Mouse (Mus musculus): ENCODE results near the gene Ptgfrn.

The Ptgfrn gene

DNA sequence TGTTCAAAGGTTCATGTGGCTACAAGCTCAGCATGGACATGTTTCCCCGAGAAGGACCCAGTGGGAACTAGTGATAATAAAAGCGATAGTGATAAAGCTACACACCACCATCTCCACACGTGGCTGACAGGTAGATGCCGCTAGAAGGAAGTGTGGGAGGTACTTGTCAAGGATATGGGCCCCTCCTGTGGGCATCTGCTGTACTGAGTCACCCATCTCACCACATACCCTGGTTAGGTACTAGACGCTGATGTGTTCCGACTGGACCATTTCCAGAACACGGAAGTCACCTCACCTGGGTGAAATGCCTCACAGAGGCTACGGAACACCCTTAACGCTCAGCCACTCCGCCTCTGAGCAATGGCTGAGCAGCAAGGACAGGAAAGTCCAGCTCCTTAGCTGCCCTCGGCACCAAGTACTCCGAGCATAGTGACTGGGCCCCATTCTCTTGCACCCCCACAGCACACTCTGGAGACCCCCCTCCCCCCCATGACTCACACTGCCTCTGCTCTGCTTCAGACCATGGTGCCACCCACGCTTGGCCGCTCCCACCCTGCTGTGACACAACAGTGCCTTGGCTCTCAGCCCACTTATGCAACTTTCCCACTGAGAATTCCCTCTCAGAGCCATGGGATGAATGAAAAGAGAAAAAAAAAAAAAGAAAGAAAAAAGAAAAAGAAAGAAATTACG lies 62.3 kb downstream of the Ptgfrn start:
- in situ Hi-C loops (cut with MboI; ENCODE audit: unreplicated experiment in 2 of 2) = no loop called here

DNA sequence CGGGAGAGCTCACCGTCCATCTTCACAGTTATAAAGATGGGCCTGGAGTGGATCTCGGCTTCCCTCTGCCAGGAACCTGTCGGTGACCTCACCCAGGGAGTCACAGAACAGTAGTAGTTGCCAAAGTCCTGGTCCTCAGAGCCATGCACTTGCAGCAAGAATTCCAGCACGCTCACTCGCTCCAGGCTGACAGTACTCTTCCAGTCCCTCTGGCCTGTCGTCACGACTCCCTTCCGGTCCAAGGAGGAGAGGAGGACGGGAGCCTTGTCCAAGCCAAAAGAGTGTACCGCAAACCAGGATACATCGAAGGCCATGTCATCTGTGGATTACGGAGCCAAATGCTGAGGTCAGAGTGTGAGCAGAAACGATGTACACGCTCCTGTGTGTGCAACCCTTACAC lies 64.6 kb downstream of the Ptgfrn start:
- in situ Hi-C loops (cut with MboI; ENCODE audit: unreplicated experiment in 2 of 2) = no loop called here

DNA sequence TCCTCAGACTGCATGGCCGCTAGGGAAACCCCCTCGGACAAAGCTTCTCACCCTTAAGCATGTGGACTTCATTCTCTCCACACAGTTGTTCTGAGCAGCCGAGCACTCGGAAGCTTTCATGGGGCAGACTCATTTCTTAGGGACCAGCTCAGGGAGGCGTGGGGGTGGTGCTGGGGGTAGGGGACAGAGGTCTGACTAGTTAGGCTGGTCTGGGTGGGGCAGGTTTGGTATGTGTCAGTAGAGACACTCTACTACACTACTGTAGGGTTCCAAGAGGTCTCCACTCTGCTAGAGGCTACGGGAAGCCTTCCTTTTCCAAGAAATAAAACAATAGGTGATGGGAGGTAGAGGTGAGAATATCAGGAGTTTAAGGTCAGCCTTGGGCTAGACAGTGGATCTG lies 65.4 kb downstream of the Ptgfrn start:
- in situ Hi-C loops (cut with MboI; ENCODE audit: unreplicated experiment in 2 of 2) = no loop called here

DNA sequence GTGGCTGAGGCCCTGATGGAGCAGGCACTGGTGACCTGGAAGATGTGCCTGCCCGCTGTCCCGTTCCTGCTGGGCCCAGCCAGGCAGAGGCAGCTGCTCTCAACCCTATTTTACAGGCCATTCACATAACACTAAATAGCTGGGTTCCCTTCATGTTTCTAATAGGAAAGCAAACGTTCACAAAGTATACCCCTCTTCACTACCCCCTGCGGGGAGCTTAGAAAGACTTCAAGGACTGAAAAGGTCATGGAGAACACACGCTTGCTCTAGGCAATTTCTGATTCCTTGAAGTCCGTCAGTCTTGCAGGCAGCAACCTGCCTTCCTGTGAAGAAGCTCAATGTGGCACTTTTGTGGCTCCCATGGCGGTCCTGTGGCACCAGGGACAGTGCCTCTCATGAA lies 68.1 kb downstream of the Ptgfrn start:
- in situ Hi-C loops (cut with MboI; ENCODE audit: unreplicated experiment in 2 of 2) = no loop called here

DNA sequence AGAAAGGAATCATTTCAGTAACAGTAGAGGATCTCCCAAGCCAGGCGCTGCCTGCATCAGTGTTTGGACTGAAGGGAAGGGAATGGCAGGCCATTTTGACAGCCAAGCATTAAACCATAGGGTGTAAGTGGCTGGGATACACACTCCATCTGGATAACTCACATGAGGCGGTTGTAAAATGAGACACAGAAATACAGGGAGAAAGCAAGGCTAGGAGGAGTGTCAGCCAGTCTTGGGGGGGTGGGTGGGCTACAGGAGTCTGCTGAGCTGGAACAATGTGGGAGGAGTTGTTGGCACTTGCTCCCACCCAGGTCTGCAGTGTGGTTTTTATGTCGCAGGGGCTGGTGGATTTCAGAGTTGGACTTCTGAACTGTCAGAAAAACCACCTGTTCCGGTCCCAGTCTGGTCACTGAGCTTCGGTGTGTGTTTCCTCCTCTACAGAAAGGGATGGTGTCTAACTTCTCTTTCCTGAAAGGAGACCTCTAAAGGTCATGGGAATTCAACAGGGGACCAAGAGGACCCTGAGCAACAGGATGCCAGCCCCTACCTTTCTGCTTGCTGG lies 72.0 kb downstream of the Ptgfrn start:
- in situ Hi-C loops (cut with MboI; ENCODE audit: unreplicated experiment in 2 of 2) = no loop called here

DNA sequence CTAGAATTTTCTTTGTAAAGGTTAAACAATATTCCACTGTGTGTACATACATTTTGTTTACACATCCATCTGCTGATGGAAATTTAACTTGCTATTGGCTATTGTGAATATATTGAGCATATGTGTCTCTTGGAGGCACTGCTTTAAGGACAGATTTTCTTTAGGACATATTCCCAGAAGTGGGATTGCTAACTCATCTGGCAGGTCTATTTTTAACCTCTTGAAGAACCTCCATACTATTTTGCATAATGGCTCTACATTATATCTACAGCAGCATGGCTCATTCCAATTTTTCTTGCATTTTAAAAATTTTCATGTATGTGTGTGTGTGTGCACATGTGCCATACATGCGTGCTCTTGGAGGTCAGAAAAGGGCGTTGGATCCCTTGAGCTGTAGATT lies 74.1 kb downstream of the Ptgfrn start:
- in situ Hi-C loops (cut with MboI; ENCODE audit: unreplicated experiment in 2 of 2) = no loop called here

DNA sequence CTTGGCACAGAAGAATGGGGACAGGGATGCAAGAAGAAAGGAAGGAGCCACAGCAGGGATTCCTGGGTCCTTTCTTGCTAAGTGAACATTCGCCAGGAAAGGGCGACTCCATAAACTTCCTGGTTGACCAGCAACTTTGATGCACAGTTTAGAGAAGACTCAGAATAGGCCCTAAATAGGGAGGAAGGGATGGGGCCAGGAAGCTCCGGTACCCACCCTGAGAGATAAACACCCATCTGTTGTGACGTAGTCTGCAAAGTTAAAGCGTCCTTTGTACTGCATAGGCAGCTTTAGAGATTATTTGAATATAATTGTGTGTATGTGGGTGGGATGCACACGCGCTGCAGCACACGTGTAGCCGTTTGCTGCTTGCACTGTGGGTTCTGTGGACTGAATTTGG lies 75.6 kb downstream of the Ptgfrn start:
- in situ Hi-C loops (cut with MboI; ENCODE audit: unreplicated experiment in 2 of 2) = no loop called here

DNA sequence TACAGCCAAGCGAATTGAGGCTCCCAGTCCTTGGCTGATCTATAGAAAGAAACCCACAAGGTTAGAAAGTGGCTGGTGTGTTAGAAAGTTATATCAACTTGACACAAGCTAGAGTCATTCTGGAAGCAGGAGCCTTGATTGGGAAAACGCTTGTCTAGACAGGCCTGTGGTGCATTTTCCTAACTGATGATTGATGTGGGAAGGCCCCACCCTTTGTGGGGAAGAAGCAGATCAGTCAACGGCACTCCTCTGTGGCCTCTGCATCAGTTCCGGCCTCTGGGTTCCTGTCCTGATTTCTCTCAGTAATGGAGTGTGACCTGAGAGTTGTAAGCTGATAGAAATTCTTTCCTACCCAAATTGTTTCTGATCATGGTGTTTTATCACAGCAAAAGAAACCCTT lies 76.4 kb downstream of the Ptgfrn start:
- in situ Hi-C loops (cut with MboI; ENCODE audit: unreplicated experiment in 2 of 2) = no loop called here

DNA sequence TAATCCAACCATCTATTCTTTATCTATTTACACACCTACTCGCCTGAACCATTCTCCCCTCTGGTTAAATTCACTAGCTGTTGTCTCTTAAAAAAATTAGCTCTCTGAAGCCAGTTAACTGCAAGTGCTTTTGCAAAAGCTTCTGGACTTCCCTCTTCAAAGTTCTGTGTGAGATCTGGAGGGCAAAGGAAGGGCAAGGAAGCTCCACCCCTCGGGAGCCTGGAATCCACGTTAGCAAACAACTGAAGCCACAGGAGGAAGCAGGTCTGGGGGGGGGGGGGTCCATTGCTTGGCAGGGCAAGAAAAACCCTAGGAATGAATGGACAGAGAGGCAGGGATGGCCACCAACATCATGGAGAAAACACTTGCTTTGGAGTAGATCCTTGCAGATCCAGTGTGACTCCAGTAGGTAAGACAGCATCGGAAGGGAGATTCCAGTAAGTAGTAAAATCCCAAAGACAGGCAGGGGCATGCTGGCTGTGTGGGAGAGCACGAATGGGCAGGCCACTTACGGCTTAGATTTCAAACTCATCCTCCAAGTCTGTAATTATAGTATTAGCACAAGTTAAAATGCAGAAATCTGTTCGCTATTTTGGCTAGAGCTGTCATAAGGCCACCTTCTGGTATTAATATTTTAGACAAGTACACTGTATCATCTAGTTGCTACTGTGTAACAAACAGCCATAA lies 78.5 kb downstream of the Ptgfrn start:
- in situ Hi-C loops (cut with MboI; ENCODE audit: unreplicated experiment in 2 of 2) = no loop called here

DNA sequence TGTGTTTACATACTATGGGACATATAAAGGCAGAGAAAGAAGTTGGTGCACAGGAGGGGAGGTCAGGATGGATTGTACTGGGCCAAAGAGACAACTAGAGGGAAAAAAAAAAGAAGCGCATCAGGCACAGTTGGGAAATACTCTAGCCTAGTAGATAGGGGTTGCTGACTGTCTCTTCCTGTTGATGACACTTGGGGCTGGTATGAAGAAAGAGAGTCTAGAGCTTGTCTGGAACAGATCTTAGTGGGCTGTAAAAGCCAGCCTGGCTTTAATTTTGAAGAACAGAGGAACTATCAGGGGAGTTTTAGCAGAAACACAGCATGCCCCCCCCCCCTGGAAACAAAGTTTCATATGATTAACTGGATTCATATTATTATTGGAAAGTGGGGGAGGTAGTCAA lies 79.4 kb downstream of the Ptgfrn start:
- in situ Hi-C loops (cut with MboI; ENCODE audit: unreplicated experiment in 2 of 2) = no loop called here

DNA sequence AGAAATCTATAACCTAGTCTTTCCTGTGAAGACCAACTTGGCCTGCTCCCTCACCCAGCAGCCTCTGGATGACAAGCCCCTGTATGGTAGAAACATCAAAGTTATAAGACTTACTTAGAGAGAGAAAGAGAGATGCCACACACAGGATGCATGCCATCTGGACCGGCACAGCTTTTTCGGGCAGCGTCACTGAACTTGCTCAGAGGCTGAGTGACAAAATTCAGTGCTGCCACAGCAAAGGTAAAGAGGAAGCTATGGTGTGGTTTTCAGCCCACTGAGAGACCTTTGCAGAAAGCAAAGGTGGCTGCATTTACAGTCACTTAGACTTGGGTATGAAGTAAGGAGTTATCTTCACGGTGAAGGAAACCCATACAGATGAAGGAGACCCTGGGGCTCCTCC lies 80.7 kb downstream of the Ptgfrn start, which contains the start of gene Cd101:
TSS of gene Cd101 (minus strand) at position 218 of the 400 bp plus-strand sequence.
- in situ Hi-C loops (cut with MboI; ENCODE audit: unreplicated experiment in 2 of 2) = no loop called here

DNA sequence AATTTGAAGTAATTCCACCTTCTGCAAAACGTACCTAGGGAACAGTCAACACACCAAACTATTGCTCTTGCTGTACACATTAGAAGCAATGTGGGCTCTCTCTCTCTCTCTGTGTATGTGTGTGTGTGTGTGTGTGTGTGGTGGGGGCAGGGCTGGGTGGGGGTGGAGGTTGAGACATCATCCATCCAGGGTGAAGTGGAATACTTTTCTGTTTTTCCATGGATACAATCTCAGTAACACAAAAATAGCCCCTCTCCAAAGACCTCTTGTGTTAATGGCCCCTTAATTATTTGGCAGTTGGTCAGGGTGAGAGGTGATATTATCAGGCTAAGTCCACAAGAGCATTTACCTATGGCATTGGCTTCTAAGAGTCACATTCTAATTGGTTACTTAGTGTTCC lies 83.3 kb downstream of the Ptgfrn start:
- in situ Hi-C loops (cut with MboI; ENCODE audit: unreplicated experiment in 2 of 2) = no loop called here

DNA sequence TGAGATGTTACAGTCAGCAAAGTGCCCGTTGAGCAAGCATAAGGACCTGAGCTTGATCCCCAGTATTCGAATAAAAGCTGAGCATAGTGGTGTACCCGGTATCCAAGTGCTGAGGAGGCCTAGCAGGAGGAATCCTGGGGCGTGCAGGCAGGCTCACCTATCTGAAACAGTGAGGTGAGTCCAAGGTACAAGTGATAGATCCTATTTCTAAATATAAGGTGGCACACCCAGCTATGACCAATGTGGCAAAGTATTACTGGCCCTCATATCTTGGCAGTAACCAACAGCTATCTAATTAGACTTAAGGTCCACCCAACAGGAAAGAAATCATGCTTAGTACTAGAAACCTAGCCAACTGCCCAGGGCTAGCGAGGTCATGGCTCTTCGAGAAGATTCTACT lies 87.1 kb downstream of the Ptgfrn start:
- in situ Hi-C loops (cut with MboI; ENCODE audit: unreplicated experiment in 2 of 2) = no loop called here

DNA sequence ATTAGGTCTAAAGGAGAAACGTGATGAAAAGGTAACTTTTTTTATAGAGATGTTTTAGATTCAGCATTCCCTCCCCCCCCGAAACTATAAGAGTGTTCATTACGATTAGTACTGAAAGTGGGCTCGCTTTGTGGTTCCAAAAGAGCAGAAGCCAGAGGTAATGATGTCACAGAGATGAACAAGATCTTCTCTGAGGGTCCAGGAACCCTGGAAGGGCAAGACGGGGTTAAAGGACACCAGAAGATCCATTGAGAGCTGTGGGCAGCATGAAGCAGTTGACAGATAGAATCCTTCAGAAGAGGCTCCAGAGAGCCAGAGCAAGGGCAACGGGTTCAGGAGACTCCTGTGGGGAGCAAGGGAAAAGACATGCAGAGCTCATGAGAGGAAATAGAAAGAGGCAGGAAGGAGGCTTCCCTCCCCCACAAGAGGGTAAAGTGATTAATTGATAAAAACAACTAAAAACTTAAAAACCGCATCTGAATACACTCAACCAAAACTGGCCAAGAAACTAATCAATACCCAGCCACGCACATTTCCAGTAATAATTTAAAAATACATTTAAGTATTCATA lies 88.5 kb downstream of the Ptgfrn start:
- in situ Hi-C loops (cut with MboI; ENCODE audit: unreplicated experiment in 2 of 2) = no loop called here

DNA sequence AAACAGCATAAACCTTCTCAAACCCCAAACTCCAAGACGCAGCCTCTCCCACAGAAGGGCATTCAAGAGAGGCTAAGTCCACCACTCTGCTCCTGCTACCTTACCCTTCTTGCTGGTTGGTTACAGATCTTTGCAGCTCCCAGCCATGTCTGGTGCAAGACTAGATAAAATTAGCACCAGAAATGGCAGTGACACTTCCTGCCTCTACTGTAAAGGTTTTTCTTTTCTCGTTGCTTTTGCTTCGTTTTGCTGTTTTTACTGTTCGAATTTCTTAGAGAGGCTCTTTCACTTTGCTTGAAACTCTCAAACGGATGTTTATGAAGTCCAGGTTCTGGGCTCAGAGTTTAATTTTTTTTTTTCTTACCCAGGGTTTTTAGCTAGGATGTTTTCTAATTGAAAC lies 89.0 kb downstream of the Ptgfrn start:
- in situ Hi-C loops (cut with MboI; ENCODE audit: unreplicated experiment in 2 of 2) = no loop called here

DNA sequence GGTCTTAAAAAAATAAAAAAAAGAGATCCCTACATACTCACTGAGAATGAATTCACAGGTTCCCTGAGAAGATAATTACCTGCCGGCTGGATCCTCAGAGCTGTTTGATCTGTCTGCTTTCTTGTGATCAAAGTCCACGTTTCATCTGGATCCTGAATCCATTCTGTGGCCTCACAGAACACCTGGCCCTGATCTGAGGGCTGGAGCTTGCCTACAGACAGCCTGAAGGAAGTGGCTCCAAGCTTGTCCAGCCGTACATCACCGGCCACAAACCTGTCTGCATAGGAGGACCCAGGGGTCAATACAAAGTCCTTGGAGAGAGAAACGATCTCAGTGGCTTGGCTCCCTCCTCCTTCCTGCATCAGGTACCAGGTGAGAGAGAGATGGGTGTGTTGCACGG lies 91.6 kb downstream of the Ptgfrn start:
- in situ Hi-C loops (cut with MboI; ENCODE audit: unreplicated experiment in 2 of 2) = no loop called here

DNA sequence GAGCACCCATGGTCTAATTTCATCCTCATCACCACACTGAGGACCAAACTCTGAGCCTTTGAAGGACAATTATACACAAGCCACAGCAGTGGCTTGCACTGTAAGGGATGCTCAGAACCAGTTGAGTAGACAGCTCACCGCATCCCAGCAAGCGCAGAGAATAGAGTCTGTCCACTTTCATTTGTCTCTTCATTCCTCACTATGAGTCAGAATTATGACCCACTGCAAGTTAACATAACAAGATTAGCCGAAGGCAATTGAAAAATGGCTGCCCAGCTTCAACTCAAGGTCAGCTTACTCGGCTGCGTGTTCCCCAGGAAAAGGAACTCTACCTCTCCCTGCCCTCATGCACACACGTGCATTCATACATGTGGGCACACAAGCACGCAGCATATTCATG lies 94.0 kb downstream of the Ptgfrn start:
- in situ Hi-C loops (cut with MboI; ENCODE audit: unreplicated experiment in 2 of 2) = no loop called here

DNA sequence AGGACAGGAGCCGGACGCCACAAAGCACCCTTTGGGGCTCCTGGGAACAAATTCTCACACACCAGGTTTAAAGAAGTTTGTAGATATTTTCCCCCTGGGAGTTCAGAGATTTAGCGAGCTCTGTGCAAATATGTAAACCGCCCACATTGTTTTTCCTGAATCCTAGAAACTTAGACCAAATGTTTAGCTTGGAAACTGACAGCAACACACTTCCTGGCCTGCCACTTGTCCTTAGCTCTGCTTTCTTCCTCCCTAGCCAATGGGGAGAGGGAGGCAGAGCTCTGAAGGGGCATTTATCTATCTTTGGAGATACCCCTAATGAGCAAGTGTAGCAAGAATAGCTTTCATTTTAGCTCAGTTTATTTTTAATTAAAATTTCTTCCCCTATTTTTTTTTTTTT lies 94.8 kb downstream of the Ptgfrn start:
- in situ Hi-C loops (cut with MboI; ENCODE audit: unreplicated experiment in 2 of 2) = no loop called here

DNA sequence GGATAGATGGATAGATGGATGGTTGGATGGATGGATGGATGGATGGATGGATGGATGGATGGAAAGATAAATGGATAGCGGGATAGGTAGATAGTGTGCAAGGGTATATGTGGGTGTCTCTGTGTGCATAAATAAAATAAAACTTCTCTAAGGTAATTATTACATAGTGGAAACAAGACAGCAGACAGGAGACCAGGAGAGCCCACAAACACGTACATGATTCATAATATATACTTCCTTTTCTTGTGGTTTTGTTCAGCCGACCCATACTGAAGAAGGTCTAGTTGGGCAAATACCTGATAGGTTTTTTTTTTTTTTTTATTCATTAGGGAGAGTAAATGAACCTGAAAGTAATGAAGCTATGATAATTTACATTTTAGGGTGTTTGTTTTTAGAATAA lies 96.5 kb downstream of the Ptgfrn start:
- in situ Hi-C loops (cut with MboI; ENCODE audit: unreplicated experiment in 2 of 2) = no loop called here

DNA sequence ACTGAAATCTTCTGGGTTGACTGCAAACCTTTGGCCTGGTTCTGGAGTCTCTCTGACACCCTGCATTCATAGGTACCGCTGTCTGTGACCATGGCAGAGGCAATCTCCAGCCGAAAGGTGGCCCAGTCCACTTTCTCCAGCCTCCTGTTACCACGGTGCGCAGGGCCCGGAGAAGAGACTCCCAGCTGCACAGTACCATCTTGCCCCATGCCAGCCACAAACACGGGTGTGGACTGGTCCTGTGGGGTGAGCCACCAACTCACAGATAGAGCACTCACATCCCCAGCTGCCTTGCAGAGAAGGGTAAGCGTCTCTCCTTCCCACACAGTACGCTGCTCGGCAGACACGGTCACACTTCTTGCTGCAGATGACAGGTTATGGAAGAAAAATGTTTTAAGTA lies 97.1 kb downstream of the Ptgfrn start:
- in situ Hi-C loops (cut with MboI; ENCODE audit: unreplicated experiment in 2 of 2) = no loop called here

DNA sequence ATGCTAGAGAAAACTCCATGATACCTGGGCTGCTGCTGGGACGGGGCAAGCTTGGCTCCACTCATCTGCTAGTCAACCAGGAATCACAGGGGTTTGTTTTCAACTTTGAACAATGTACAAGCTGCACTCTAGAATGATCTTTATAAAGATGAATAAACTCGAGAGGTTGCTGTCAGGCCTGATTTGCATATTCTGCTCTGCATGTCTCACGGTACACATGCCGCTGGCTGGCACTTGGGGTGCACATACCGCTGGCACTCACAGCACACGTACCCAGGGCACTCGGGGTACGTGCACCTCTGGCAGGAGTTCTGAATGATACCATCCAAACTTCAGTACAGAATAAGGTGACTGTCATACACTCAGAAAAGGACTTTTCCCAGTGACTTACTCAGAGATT lies 97.5 kb downstream of the Ptgfrn start:
- in situ Hi-C loops (cut with MboI; ENCODE audit: unreplicated experiment in 2 of 2) = no loop called here

DNA sequence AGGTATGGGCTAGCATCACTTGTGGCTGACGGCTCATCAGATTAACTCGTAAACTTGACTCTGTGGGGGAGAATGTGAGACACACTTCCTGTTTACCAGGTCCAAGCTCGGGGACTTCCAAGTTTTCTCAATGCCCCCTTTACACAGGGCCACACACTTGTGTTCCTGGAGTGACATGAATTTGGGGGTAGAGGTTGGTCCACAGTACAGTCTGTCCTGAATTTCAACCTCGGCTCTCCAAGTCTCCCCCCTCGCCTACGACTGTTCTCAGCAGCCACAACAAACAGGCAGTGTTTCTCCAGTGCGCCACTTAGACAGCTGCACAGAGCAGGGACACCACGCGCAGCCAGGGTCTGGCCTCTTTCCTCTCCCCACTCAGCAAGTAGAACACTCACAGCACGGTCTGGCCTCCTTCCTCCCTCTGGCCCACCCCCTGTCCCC lies 97.9 kb downstream of the Ptgfrn start:
- in situ Hi-C loops (cut with MboI; ENCODE audit: unreplicated experiment in 2 of 2) = no loop called here
